12 mouse cellular contexts compared by ENCODE assay signal in genomic region chr1:118445441-118445840, GRCm38 (mm10). TPM values are rescaled to one million over a fixed set of nuclear protein-coding genes. Genes with fewer than 3 reads are reported as not detected.
DNase-seq lines count a peak whose midpoint lies in the region; ATAC-seq lines count a peak whose summit lies in the region.
"Had no signal": no experiment of that assay in that cellular context is flagged by ENCODE, and none has a peak within 500 bp of the region (broad histone marks: within the 10 kb centered on the region; RNA-seq: fewer than 3 reads in every experiment).

No protein-coding gene starts in this region.

- H3K27me3 ChIP-seq in hindbrain, embryonic 16.5 days (replicated peaks; ENCODE audit: control insufficient read depth, insufficient read depth, low read length), result no peaks in the 10 kb centered on the region
- H3K27me3 ChIP-seq in hindbrain, embryonic 10.5 days (ENCODE audit: insufficient read depth, poor library complexity, severe bottlenecking), result no peaks in the 10 kb centered on the region
- H3K27me3 ChIP-seq: forebrain, embryonic 13.5 days; lung, embryonic 15.5 days had no signal

- no peak overlapping the region for H3K27ac ChIP-seq in hindbrain, embryonic 16.5 days (ENCODE audit: low read depth, low read length)
- no peak overlapping the region for H3K27ac ChIP-seq in hindbrain, embryonic 10.5 days
- H3K27ac ChIP-seq: forebrain, embryonic 13.5 days; lung, embryonic 15.5 days had no signal

- peak; percentile 37 to 50 for DNase-seq in cerebellum, postnatal 10 days
- no peak for DNase-seq in cerebellum, postnatal 4 days (ENCODE audit: low spot score in 2 of 2)
- DNase-seq in hindbrain, embryonic 10.5 days (ENCODE audit: low spot score), result no peak
- DNase-seq in thymus, postnatal 14 days, result peak; percentile 28
- DNase-seq in thymus, postnatal 25 days, result no peak
- DNase-seq in urinary bladder, adult 2 months (ENCODE audit: low spot score), result no peak
- DNase-seq: cerebellum, adult 11-12 months had no signal

- H3K9me3 ChIP-seq in hindbrain, embryonic 16.5 days (ENCODE audit: control insufficient read depth, low read length), result no peaks in the 10 kb centered on the region
- no peaks in the 10 kb centered on the region for H3K9me3 ChIP-seq in hindbrain, embryonic 10.5 days
- H3K9me3 ChIP-seq: forebrain, embryonic 13.5 days; lung, embryonic 15.5 days had no signal

- H3K4me3 ChIP-seq in hindbrain, embryonic 16.5 days (ENCODE audit: low read length), result no peak overlapping the region
- no peak overlapping the region for H3K4me3 ChIP-seq in hindbrain, embryonic 10.5 days
- H3K4me3 ChIP-seq: forebrain, embryonic 13.5 days; lung, embryonic 15.5 days had no signal

- H3K4me1 ChIP-seq in hindbrain, embryonic 16.5 days (ENCODE audit: control insufficient read depth, insufficient read depth, low read depth, low read length), result peaks cover 4% of the 10 kb centered on the region
- H3K4me1 ChIP-seq in hindbrain, embryonic 10.5 days (replicated peaks), result no peaks in the 10 kb centered on the region; the same call in 1 of the 2 replicates
- H3K4me1 ChIP-seq: lung, embryonic 15.5 days had no signal

- peak; percentile 5; the same call in 1 of the 2 replicates for ATAC-seq in hindbrain, embryonic 16.5 days
- no peak for ATAC-seq in megakaryocyte progenitor cell, adult 5-6 weeks (replicated peaks; ENCODE audit: poor library complexity)
- ATAC-seq: forebrain, embryonic 13.5 days had no signal

- no peak overlapping the region for H3K9ac ChIP-seq in hindbrain, embryonic 16.5 days (ENCODE audit: low read depth, low read length)
- H3K9ac ChIP-seq: forebrain, embryonic 13.5 days; lung, embryonic 15.5 days had no signal

- WGBS in hindbrain, embryonic 16.5 days, result 65% methylated on average over 6 of the region's 6 CpGs
- 79% methylated on average over 6 of the region's 6 CpGs for WGBS in hindbrain, embryonic 10.5 days

- no peak overlapping the region for H3K4me2 ChIP-seq in hindbrain, embryonic 16.5 days (ENCODE audit: low read length)
- H3K4me2 ChIP-seq: forebrain, embryonic 13.5 days; liver, embryonic 11.5 days; lung, embryonic 15.5 days had no signal

- H3K36me3 ChIP-seq in hindbrain, embryonic 16.5 days (ENCODE audit: control insufficient read depth, insufficient read depth, low read length), result no peaks in the 10 kb centered on the region
- H3K36me3 ChIP-seq in hindbrain, embryonic 10.5 days, result 0 out of 2 replicates have a peak, but pooled peaks cover 7% of the 10 kb centered on the region
- H3K36me3 ChIP-seq: lung, embryonic 15.5 days had no signal

RNA-seq across cellular contexts. Expression of gene Clasp1, which starts 56.6 kb away (rescaled TPM):
- 84.0 and 96.5 TPM in 2 replicates for polyA plus RNA-seq in hindbrain, embryonic 16.5 days (2015; fragmentation: Nextera tagmentation; extraction: Ambion mirVana)
- 95.3 and 97.6 TPM in 2 replicates for polyA plus RNA-seq in hindbrain, embryonic 10.5 days (2016; fragmentation: Nextera tagmentation; extraction: Ambion mirVana)
- 45.0 and 56.3 TPM in 2 replicates for total RNA-seq in megakaryocyte progenitor cell, adult 5-6 weeks (2015)
- total RNA-seq in megakaryocyte progenitor cell, adult 5-6 weeks (2017), result 45.9 and 51.3 TPM in 2 replicates
- polyA plus RNA-seq in urinary bladder, adult 2 months (2012; rRNA removed), result 21.1 and 29.4 TPM in 2 replicates

Comparison
In these comparisons a context has a peak if more than half of its experiments do, and no peak if none do; other contexts are left out.
1. DNase-seq: peak in cerebellum, postnatal 10 days (2 of 2) and thymus, postnatal 14 days (single experiment); none in cerebellum, postnatal 4 days (0 of 2), hindbrain, embryonic 10.5 days (single experiment), thymus, postnatal 25 days (single experiment) and urinary bladder, adult 2 months (single experiment).